Mouse (Mus musculus) limb, embryonic 15.5 days (tissue): ENCODE measurements around the gene Sdf2. TPM values are rescaled to one million over a fixed set of nuclear protein-coding genes. Genes with fewer than 3 reads are reported as not detected.

Experiments used
- ATAC-seq: fragments of 200-750 bp; cut with Nextera tagmentation; 2 replicates; pipeline ENCODE4 v1.8.0; 2017; ENCODE audit warnings: low read depth, moderate TSS enrichment; ENCODE audit not compliant: insufficient number of reproducible peaks, low FRiP score, low TSS enrichment
- H3K27ac ChIP-seq: fragments of 300-500 bp; sonication (generic); 2 replicates; pipeline ENCODE4 v1.5.1; 2015; ENCODE audit warnings: moderate library complexity, mild to moderate bottlenecking, inconsistent platforms
- H3K27me3 ChIP-seq: fragments of 300-500 bp; sonication (generic); 2 replicates; pipeline ENCODE4 v1.6.1; 2015; ENCODE audit warnings: inconsistent platforms
- H3K36me3 ChIP-seq: fragments of 300-500 bp; sonication (generic); 2 replicates; pipeline ENCODE4 v1.6.1; 2015; ENCODE audit warnings: inconsistent platforms
- H3K4me1 ChIP-seq: fragments of 300-500 bp; sonication (generic); 2 replicates; pipeline ENCODE4 v1.6.1; 2015; ENCODE audit warnings: inconsistent platforms
- H3K4me2 ChIP-seq: fragments of 300-500 bp; sonication (generic); 2 replicates; pipeline ENCODE4 v1.6.1; 2015; ENCODE audit warnings: mild to moderate bottlenecking, inconsistent platforms
- H3K4me3 ChIP-seq: fragments of 300-500 bp; sonication (generic); 2 replicates; pipeline ENCODE4 v1.5.1; 2015; ENCODE audit warnings: mild to moderate bottlenecking, inconsistent platforms
- H3K9ac ChIP-seq: fragments of 300-500 bp; sonication (generic); 2 replicates; pipeline ENCODE4 v1.6.1; 2015; ENCODE audit warnings: inconsistent platforms
- H3K9me3 ChIP-seq: fragments of 300-500 bp; sonication (generic); 2 replicates; pipeline ENCODE4 v1.6.1; 2016; ENCODE audit warnings: inconsistent platforms
- WGBS: fragments of 180-500 bp; shearing (Covaris S2); methylation state at CpG from one replicate; pipeline ENCODE4 v1.1.7; 2015; 5-methylcytosine and 5-hydroxymethylcytosine counted together
- polyA plus RNA-seq: library from polyadenylated mRNA; unstranded; fragments of >200 nt; fragmentation: Nextera tagmentation; extraction: Ambion mirVana; gene quantifications from 2 replicates; pipeline ENCODE4 v1.2.1, GENCODE M21; 2015

Sdf2 gene
- polyA plus RNA-seq = 93.2 and 97.7 TPM in 2 replicates

DNA sequence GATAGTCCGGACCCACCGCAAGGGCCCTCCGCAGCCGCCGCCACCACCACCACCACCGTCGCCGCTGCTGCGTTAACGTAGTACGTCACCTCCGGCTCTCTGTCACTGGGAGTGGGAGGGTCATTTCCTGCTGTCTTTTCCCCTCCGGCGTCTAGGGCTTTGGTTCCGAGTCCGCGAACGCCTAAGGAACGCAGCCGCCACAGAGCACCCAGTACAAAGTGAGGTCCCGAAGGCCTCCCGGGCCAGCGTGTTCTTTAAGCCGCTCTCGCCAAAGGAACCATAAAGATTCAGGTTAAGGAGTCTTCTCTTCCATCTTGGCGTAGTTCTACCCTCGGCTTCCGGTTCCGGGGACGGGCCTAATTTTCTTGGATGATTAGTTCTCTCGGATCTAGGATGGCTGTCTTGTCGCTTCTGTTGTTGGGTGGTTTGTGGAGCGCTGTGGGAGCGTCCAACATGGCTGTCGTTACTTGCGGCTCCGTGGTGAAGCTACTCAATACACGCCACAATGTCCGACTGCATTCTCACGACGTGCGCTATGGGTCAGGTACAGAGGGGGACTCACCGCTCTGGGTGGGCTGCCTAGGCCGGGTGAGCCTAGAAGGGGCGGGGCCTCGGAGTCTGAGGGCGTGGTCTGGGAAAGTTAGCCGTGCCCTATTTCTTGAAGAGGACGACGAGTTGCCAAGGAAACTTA is at the start of gene Sdf2, which contains the start of gene Supt6:
Sdf2 (plus strand) TSS at position 120 of the 691 bp plus-strand sequence.
Supt6 (minus strand) TSS at position 361 of the 691 bp plus-strand sequence.
- peak; percentile 87 for ATAC-seq
- Histone ChIP-seq H3K9me3 (no peaks in the 10 kb centered on the region), H3K4me1 (peaks cover 26% of the 10 kb centered on the region), H3K36me3 (peaks cover 9% of the 10 kb centered on the region; the same call in 1 of the 2 replicates), H3K9ac (peak within 1 kb of the TSS; percentile 86), H3K4me3 (peak within 1 kb of the TSS; percentile 93), H3K27me3 (no peaks in the 10 kb centered on the region), H3K27ac (peak within 1 kb of the TSS; percentile 97), H3K4me2 (peak within 1 kb of the TSS; percentile 61)
- WGBS = under 1% methylated on average over 50 of the region's 50 CpGs

DNA sequence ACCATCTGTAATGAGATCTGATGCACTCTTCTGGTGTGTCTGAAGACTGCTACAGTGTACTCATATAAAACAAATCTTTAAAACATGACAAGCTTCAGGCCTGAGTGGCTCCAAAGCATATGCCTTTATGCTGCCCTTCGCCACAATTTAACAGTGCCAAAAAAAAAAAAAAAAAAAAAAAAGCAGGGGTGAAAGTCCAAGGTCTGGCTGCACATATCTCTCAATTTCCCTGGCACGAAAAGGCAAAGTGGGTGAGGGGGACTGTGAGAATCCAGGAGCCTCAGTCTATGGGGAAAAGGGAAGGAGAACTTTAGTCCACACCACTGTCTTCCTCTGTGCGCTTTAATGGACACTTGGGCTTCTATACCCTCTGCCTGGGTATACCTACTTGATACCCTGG is 43.2 kb upstream of the Sdf2 start:
- Histone ChIP-seq H3K27me3 (no peaks in the 10 kb centered on the region), H3K9me3 (no peaks in the 10 kb centered on the region), H3K4me2 (no peak overlapping the region), H3K4me3 (no peak overlapping the region), H3K27ac (no peak overlapping the region), H3K36me3 (peaks cover 47% of the 10 kb centered on the region), H3K9ac (no peak overlapping the region), H3K4me1 (no peaks in the 10 kb centered on the region)
- 91% methylated on average over 3 of the region's 3 CpGs for WGBS
- no peak for ATAC-seq

DNA sequence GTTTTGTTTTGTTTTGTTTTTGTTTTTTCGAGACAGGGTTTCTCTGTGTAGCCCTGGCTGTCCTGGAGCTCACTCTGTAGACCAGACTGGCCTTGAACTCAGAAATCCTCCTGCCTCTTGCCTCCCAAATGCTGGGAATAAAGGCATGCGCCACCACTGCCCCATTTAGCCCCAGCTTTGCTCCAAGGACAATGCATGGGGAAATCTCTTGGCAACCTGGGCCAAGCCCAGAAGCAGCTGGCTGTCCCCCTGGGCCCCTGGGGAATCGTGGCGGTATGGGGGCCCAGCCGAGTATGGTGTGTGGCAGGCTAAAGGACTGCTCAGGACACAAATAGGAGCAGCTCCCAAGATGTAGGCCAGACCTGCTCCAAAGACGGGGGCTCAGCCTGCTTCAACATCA is 41.3 kb upstream of the Sdf2 start:
- no peak for ATAC-seq
- WGBS = 83% methylated on average over 6 of the region's 6 CpGs
- no peak overlapping the region for H3K4me3 ChIP-seq
- H3K36me3 ChIP-seq = peaks cover 66% of the 10 kb centered on the region
- H3K4me2 ChIP-seq = no peak overlapping the region
- no peak overlapping the region for H3K9ac ChIP-seq
- no peaks in the 10 kb centered on the region for H3K9me3 ChIP-seq
- H3K27me3 ChIP-seq = no peaks in the 10 kb centered on the region
- no peaks in the 10 kb centered on the region for H3K4me1 ChIP-seq
- no peak overlapping the region for H3K27ac ChIP-seq

DNA sequence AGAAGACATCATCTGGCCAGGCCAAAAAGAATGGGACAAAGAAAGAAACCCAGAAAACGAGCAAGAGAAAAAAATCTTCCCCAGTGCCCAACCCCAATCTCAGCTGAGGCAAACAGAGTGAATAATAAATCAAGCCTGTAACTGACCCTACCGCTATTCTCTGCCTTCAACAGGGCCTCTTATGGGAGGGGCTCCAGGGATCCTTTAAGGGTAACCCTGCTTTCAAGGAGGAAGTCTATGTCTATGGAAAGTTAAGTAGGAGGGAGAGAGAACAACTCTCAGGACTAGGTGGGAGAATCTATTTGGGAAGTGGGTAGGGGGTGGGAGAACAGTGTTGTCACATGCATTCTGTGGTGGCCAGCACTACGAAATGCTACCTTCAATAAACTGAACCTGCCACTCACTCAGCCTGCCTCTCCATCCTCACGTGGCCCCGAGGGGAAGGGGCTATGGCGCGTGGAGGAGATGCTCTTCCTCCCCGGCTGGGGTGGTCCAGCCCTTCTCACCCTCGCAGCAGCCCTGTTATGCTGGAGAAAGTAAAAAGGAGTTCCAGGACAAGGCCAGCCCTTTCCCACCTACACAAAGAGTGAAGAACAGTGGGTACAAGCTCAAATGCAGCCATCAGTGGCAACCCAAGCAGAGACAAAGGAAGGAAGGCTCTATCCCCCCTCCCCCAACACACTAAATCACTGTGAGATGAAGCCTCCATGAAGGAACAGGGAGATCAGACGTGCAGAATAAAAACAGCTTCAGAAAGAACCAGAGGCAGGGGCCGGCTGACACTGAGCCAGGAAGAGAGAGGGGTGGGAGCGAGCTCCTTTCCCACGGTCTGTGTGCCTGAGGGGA is 40.0 kb upstream of the Sdf2 start:
- Histone ChIP-seq H3K27ac (no peak overlapping the region), H3K9me3 (no peaks in the 10 kb centered on the region), H3K4me3 (no peak overlapping the region), H3K4me2 (no peak overlapping the region), H3K36me3 (peaks cover 79% of the 10 kb centered on the region), H3K27me3 (no peaks in the 10 kb centered on the region), H3K4me1 (no peaks in the 10 kb centered on the region), H3K9ac (no peak overlapping the region)
- ATAC-seq = no peak
- WGBS = 68% methylated on average over 13 of the region's 13 CpGs

DNA sequence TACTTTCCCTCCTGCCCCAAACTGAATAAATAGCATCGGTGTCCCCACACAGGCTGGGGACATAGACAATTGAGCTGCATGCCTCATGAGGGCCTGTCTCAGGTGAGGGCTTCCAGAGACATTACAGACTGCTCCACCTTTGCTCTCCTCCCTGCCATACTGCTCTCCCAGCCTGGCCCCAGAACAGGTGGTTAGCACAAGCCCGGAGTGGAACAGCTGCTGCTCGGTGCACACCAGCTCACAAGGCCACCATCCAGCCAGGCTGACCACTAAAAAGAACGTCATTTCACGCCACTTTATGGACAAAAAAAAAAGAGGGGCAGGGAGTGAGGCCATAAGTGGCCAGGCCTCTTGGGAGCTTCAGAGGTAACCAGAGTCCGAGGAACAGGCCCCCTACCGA is 38.4 kb upstream of the Sdf2 start:
- Histone ChIP-seq H3K36me3 (peaks cover 95% of the 10 kb centered on the region), H3K9me3 (no peaks in the 10 kb centered on the region), H3K27me3 (no peaks in the 10 kb centered on the region), H3K9ac (no peak overlapping the region), H3K4me1 (no peaks in the 10 kb centered on the region), H3K4me2 (no peak overlapping the region), H3K27ac (no peak overlapping the region), H3K4me3 (no peak overlapping the region)
- ATAC-seq = no peak
- WGBS = 83% methylated on average over 7 of the region's 7 CpGs

DNA sequence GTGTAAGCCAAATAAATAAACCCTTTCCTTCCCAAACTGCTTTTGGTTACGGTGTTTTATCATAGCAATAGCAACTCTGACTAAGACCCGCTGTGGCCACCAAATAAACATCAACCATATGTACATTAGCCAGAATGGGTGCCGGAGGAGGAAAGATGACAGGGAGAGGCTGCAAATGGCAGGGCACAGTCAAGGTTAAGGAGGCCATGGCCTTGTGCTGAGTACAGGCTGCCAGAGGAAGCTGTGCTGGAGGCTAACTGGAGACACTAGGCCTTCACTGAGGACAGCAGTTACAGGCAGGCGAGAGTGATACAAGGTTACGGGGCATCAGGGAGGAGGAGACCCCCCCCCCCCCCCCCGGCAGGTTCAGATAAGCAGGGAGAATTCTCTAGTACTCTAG is 35.7 kb upstream of the Sdf2 start:
- no peak overlapping the region for H3K4me2 ChIP-seq
- no peaks in the 10 kb centered on the region for H3K9me3 ChIP-seq
- H3K36me3 ChIP-seq = peaks cover 95% of the 10 kb centered on the region
- H3K27me3 ChIP-seq = no peaks in the 10 kb centered on the region
- ATAC-seq = no peak
- 92% methylated on average over 5 of the region's 6 CpGs for WGBS
- H3K4me3 ChIP-seq = no peak overlapping the region
- H3K27ac ChIP-seq = no peak overlapping the region
- H3K9ac ChIP-seq = no peak overlapping the region
- no peaks in the 10 kb centered on the region for H3K4me1 ChIP-seq

DNA sequence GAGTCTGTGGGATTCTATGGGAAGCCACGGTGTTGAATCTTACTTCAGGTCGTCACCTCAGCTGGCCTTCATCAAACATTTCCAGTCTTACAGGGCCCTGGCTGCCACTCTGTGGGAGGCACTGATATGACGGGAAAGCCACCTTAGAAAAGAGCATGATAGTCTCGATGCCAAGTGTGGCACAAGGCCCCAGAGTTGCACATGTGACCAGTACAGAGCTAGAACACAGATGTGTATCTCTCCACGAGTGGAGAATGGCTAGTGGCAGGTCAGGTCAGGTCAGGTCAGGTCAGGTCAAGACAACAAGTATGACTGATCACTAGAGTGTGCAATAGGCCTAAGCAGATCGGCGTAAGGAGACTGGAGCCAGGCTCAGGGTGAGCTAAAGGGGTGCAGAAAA is 34.9 kb upstream of the Sdf2 start:
- 68% methylated on average over 7 of the region's 7 CpGs for WGBS
- H3K4me3 ChIP-seq = no peak overlapping the region
- no peaks in the 10 kb centered on the region for H3K9me3 ChIP-seq
- no peak overlapping the region for H3K27ac ChIP-seq
- H3K9ac ChIP-seq = no peak overlapping the region
- H3K4me2 ChIP-seq = no peak overlapping the region
- no peaks in the 10 kb centered on the region for H3K27me3 ChIP-seq
- H3K4me1 ChIP-seq = no peaks in the 10 kb centered on the region
- no peak for ATAC-seq
- H3K36me3 ChIP-seq = peaks cover 94% of the 10 kb centered on the region

DNA sequence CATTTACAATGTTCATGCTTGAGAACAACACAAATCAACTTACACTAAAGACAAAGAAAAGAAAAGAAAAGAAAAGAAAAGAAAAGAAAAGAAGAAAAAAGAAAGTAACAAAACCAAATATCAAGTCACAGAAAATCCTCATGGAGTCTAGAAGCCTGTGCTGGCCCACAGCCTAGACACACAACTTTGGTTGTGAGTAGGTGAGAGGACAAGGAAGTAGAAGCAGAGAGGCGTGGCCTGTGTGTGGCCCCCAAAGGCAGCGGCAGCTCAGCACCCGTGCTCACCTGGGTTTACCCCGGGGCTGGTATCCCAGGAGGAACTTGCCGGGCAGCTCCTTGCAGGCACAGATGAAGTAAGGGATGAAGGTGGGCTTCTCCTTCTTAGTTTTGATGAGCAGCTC is 34.0 kb upstream of the Sdf2 start:
- no peak overlapping the region for H3K27ac ChIP-seq
- no peak overlapping the region for H3K4me2 ChIP-seq
- H3K9me3 ChIP-seq = no peaks in the 10 kb centered on the region
- H3K36me3 ChIP-seq = peaks cover 94% of the 10 kb centered on the region
- H3K4me3 ChIP-seq = no peak overlapping the region
- no peaks in the 10 kb centered on the region for H3K4me1 ChIP-seq
- H3K9ac ChIP-seq = no peak overlapping the region
- H3K27me3 ChIP-seq = no peaks in the 10 kb centered on the region
- 82% methylated on average over 5 of the region's 5 CpGs for WGBS
- ATAC-seq = no peak

DNA sequence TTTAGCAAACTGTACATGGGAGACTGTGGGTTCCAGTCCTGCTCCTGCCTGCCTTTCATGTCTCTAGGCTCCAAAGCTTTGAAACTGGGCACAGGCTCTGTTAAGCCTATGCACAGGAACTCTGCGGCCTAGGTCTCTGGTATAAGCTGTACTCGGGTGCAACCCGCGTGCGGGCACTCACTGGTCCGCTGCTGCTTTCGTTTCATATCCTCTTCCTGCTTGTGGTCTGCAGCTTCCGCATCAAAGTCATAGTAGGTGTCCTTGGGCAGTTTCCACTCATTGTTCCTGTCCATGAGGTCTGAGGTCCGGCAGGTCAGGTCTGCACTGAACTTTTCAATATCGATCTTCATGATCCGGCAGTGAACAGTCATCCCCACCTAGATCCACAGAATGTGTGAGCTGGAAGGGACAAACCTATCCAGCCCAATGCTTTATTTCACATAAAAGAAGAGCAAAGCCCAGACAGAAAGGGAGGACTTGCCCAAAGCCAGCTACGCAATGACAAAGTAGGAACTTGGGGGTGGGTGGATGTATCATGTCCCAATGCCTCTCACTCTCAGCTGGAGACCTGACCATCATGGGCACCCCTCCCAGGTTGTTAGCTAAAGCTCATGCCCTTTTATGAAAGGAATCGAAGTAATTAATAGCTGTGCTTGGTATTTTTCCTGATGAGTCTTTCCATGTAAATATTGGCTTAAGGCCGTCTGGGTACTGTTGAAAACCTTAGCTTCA is 32.3 kb upstream of the Sdf2 start:
- WGBS = 89% methylated on average over 14 of the region's 14 CpGs
- H3K4me2 ChIP-seq = no peak overlapping the region
- no peak overlapping the region for H3K9ac ChIP-seq
- no peak overlapping the region for H3K27ac ChIP-seq
- no peaks in the 10 kb centered on the region for H3K4me1 ChIP-seq
- no peak for ATAC-seq
- H3K4me3 ChIP-seq = no peak overlapping the region
- no peaks in the 10 kb centered on the region for H3K27me3 ChIP-seq
- H3K36me3 ChIP-seq = peaks cover 93% of the 10 kb centered on the region
- no peaks in the 10 kb centered on the region for H3K9me3 ChIP-seq

DNA sequence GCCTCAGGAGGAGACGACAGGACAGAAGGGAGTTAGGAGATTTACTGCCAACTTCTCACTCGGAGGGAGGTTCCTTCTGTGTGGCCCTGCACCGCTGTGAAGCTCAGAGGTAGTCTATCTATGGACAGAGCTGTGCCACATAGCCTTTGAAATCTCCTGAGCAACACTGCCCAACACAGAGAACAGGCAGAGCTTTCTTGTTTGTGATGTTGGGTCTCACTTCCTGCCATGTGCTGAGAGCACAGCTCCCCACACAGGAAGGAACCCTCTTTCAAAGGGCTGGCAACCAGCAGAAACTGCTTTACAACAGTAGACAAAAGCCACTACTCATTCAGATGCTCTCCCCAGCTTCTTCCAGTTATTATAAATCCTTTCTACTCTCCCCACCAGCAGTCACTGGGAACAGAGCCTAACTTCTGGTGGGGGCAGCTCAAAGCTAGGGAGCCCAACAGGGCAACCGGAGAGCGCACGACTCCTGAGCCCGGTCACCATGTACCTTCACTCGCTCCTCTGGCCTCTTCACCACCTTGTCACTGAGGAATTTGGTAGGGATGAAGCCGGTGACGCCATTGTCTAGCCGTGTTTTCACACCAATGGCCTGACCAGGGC is 29.7 kb upstream of the Sdf2 start:
- Histone ChIP-seq H3K27ac (no peak overlapping the region), H3K27me3 (no peaks in the 10 kb centered on the region), H3K4me2 (no peak overlapping the region), H3K4me1 (no peaks in the 10 kb centered on the region), H3K4me3 (no peak overlapping the region), H3K36me3 (peaks cover 90% of the 10 kb centered on the region), H3K9ac (no peak overlapping the region), H3K9me3 (no peaks in the 10 kb centered on the region)
- WGBS = 86% methylated on average over 11 of the region's 11 CpGs
- ATAC-seq = no peak

DNA sequence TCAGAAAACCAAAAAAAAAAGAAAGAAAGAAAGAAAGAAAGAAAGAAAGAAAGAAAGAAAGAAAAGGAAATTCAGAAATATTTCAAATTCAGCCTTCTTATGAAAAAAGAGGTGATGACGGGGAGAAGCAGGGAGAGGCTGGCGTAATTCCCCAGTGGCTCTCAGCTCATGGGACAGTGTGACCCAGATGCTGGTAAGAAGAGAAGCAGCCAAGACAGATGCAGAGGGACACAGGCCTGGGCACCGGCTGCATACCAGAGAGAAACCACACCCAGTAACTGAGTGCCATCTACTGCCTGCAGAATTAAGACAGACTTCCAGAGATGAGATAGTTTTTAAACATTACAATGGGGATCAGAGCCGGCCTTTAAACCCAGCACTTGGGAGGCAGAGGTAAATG is 22.0 kb upstream of the Sdf2 start:
- H3K4me1 ChIP-seq = no peaks in the 10 kb centered on the region
- H3K36me3 ChIP-seq = peaks cover 95% of the 10 kb centered on the region
- no peaks in the 10 kb centered on the region for H3K27me3 ChIP-seq
- no peaks in the 10 kb centered on the region for H3K9me3 ChIP-seq
- H3K4me3 ChIP-seq = no peak overlapping the region
- H3K27ac ChIP-seq = no peak overlapping the region
- WGBS = 87% methylated on average over 4 of the region's 4 CpGs
- no peak for ATAC-seq
- H3K9ac ChIP-seq = no peak overlapping the region
- H3K4me2 ChIP-seq = no peak overlapping the region
